Comparison of ENCODE assay signal across 26 mouse cellular contexts in the genomic region with DNA sequence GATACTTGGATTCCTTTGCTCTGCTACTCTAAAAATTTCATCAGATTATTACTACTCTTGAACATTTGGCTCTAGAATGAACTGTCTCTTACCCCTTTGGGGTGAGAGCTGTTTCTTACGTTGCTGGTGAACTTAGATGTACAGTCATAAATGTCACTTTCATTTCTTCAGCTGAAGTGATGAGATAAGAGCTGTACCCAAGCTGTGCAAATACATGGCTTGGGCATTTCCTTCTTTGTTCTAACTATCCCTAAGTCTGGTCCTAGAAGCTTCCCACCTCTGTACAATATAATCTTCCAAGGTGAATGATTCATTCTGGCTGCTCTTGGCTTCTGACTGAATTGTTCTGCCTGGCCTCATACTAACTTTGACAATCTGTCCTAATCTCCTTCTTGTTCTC.
"Had no signal": no experiment of that assay in that cellular context is flagged by ENCODE, and none has a peak within 500 bp of the region (broad histone marks: within the 10 kb centered on the region; RNA-seq: fewer than 3 reads in every experiment).

No protein-coding gene starts in this region.

- H3K4me1 ChIP-seq: limb, embryonic 10.5 days had no signal

- H3K9ac ChIP-seq: heart, embryonic 12.5 days; hindbrain, embryonic 12.5 days; hindbrain, embryonic 14.5 days; kidney, embryonic 15.5 days; limb, embryonic 12.5 days; liver, embryonic 13.5 days; liver, embryonic 15.5 days; liver, postnatal 0 days had no signal

- DNase-seq: gastrocnemius, adult 2 months; gastrocnemius, postnatal 10 days; gastrocnemius, postnatal 25 days; heart, adult 18-20 months; heart, postnatal 10 days; heart, postnatal 4 days; kidney, adult 11 months; kidney, adult 2 months; kidney, adult 9 months; kidney, postnatal 14 days; kidney, postnatal 36 days; layer of hippocampus, adult 9-11 months; layer of hippocampus, postnatal 36 days; liver; liver, embryonic 13.5 days; liver, postnatal 0 days had no signal

- H3K36me3 ChIP-seq: hindbrain, embryonic 12.5 days had no signal

- H3K27me3 ChIP-seq: heart, embryonic 12.5 days; hindbrain, embryonic 12.5 days; kidney, embryonic 15.5 days; limb, embryonic 12.5 days; liver, embryonic 13.5 days; liver, embryonic 15.5 days had no signal

- H3K4me3 ChIP-seq: gastrocnemius, adult 2 months; heart, embryonic 10.5 days; heart, embryonic 12.5 days; hindbrain, embryonic 10.5 days; hindbrain, embryonic 12.5 days; kidney, embryonic 15.5 days; limb, embryonic 10.5 days; limb, embryonic 12.5 days; liver, embryonic 13.5 days; liver, embryonic 15.5 days had no signal

- H3K27ac ChIP-seq: gastrocnemius, adult 2 months; heart, embryonic 10.5 days; hindbrain, embryonic 10.5 days; hindbrain, embryonic 12.5 days; hindbrain, embryonic 14.5 days; kidney, embryonic 15.5 days; kidney, postnatal 0 days; limb, embryonic 10.5 days; limb, embryonic 12.5 days; liver, embryonic 13.5 days; liver, embryonic 15.5 days had no signal

- H3K9me3 ChIP-seq: heart, embryonic 10.5 days; heart, embryonic 12.5 days; hindbrain, embryonic 10.5 days; hindbrain, embryonic 12.5 days; kidney, embryonic 15.5 days; limb, embryonic 10.5 days; limb, embryonic 12.5 days; liver, embryonic 13.5 days; liver, embryonic 15.5 days had no signal
